Mouse (Mus musculus) erythroblast, embryonic 14.5 days (primary cell): ENCODE measurements around the gene Fmo4. TPM values are rescaled to one million over a fixed set of nuclear protein-coding genes. Genes with fewer than 3 reads are reported as not detected.

Experiments used
- H3K27me3 ChIP-seq: 2 replicates; pipeline ENCODE4 v1.6.1; 2012; ENCODE audit warnings: inconsistent platforms; ENCODE audit not compliant: control insufficient read depth
- H3K36me3 ChIP-seq: 2 replicates; pipeline ENCODE4 v1.6.1; 2012; ENCODE audit warnings: mild to moderate bottlenecking, inconsistent platforms; ENCODE audit not compliant: control insufficient read depth
- H3K4me1 ChIP-seq: 2 replicates; pipeline ENCODE4 v1.6.1; 2012; ENCODE audit warnings: inconsistent platforms; ENCODE audit not compliant: control insufficient read depth
- H3K4me3 ChIP-seq: replicated peaks from 2 replicates; pipeline ENCODE3; 2012; ENCODE audit warnings: moderate library complexity, mild to moderate bottlenecking, inconsistent platforms
- H3K9me3 ChIP-seq: 2 replicates; pipeline ENCODE4 v1.6.1; 2012; ENCODE audit warnings: low read length, inconsistent platforms, mixed read lengths; ENCODE audit not compliant: control insufficient read depth
- GATA1 ChIP-seq: IDR thresholded peaks from 2 replicates; pipeline ENCODE4 v1.6.1; 2012; ENCODE audit warnings: low read length, inconsistent platforms, mixed read lengths
- TAL1 ChIP-seq: IDR thresholded peaks from 3 replicates; pipeline ENCODE4 v1.6.1; 2012; ENCODE audit warnings: low read length, inconsistent platforms, mixed read lengths
- polyA plus RNA-seq: library from polyadenylated mRNA; stranded (reverse); fragments of >175 nt; gene quantifications from 2 replicates; pipeline ENCODE4 v1.2.3, GENCODE M21; 2012

Fmo4 gene
- polyA plus RNA-seq, 1 experiment: not detected

DNA sequence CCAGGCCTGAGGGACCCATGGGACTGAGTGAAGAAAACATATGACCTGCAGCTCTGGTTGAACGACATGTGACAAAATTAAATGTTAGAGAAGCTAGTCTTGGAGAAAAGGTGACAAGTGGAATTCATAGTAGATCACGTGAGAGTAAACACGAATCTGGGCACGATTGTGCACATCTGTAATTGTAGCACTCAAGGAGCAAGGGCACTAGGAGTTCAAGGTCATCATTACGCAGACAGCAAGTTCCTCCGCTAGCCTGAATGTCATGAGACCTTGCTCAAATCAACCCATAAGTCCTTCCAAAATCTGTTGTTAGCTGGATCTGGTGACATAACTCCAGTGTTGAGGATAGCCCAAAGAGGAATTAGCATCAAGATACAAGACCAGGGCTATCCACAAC, 25.2 kb upstream of the Fmo4 start:
- no peaks in the 10 kb centered on the region for H3K36me3 ChIP-seq
- H3K27me3 ChIP-seq: no peaks in the 10 kb centered on the region
- H3K4me3 ChIP-seq: no peak overlapping the region
- H3K4me1 ChIP-seq: no peaks in the 10 kb centered on the region
- H3K9me3 ChIP-seq: no peaks in the 10 kb centered on the region
- TF ChIP-seq TAL1 (no peak), GATA1 (no peak)

DNA sequence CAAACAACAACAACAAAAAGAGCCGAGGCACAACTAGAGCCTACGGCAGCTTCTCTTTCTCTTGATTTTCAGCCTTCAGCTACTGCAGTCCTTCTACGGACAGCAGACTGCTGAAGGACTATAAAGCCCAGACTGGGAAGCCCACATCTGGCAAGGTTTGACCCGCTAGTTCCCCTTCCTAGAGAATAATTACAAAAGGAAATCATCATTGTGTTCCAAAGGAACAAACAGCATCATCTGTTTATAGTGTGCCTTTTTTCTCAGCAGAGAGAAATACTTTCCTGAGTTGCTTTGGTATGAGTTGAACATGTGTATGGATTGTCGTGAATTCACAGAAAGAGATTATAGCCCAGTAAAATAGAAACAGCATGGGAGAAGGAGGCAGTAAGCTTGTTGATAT, 20.6 kb upstream of the Fmo4 start:
- H3K27me3 ChIP-seq: no peaks in the 10 kb centered on the region
- no peaks in the 10 kb centered on the region for H3K9me3 ChIP-seq
- no peaks in the 10 kb centered on the region for H3K36me3 ChIP-seq
- H3K4me3 ChIP-seq: no peak overlapping the region
- TF ChIP-seq GATA1 (no peak), TAL1 (no peak)
- H3K4me1 ChIP-seq: no peaks in the 10 kb centered on the region

DNA sequence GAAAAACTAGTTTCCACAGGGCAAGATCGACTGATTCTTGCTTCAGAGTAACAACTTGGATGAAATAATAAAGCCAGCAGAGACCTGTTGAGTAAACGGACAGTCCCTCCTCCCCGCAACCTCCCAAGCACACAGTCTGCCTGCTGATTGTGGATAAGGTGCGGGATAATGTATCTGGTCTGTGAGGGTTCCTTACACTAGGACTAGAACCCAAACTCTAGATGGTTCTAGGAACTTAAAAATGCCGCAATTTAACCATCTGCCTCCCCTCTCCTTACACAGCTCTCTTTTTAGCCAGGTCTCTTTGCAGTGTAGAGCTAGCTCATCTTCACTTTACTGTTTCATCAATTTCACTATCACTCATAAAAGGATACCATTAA, 18.8 kb upstream of the Fmo4 start:
- no peaks in the 10 kb centered on the region for H3K4me1 ChIP-seq
- no peak for TF ChIP-seq GATA1
- no peak overlapping the region for H3K4me3 ChIP-seq
- no peaks in the 10 kb centered on the region for H3K36me3 ChIP-seq
- H3K9me3 ChIP-seq: no peaks in the 10 kb centered on the region
- no peaks in the 10 kb centered on the region for H3K27me3 ChIP-seq

- no peaks in the 10 kb centered on the region for H3K27me3 ChIP-seq
- no peaks in the 10 kb centered on the region for H3K36me3 ChIP-seq
- H3K4me1 ChIP-seq: no peaks in the 10 kb centered on the region
Measured at GRCm38 (mm10) chr1:162831838-162832573, 18.2 kb upstream of the Fmo4 start.

GRCm38 (mm10) chr1:162819280-162819679, 5.5 kb upstream of the Fmo4 start:
- H3K4me1 ChIP-seq: no peaks in the 10 kb centered on the region
- H3K4me3 ChIP-seq: no peak overlapping the region
- H3K27me3 ChIP-seq: no peaks in the 10 kb centered on the region
- TF ChIP-seq GATA1 (no peak), TAL1 (no peak)
- H3K9me3 ChIP-seq: no peaks in the 10 kb centered on the region
- no peaks in the 10 kb centered on the region for H3K36me3 ChIP-seq

More at GRCm38 (mm10) chr1:162831838-162832573, 18.2 kb upstream of the Fmo4 start:
- H3K9me3 ChIP-seq: no peaks in the 10 kb centered on the region
- no peak for TF ChIP-seq GATA1
- TF ChIP-seq TAL1: no peak
- H3K4me3 ChIP-seq: no peak overlapping the region

- Histone ChIP-seq H3K4me3 (no peak overlapping the region), H3K9me3 (no peaks in the 10 kb centered on the region), H3K36me3 (no peaks in the 10 kb centered on the region), H3K27me3 (no peaks in the 10 kb centered on the region), H3K4me1 (no peaks in the 10 kb centered on the region)
- TF ChIP-seq TAL1 (no peak), GATA1 (no peak)
Measured at GRCm38 (mm10) chr1:162815381-162816127, 1.8 kb upstream of the Fmo4 start.

- Histone ChIP-seq H3K4me3 (no peak overlapping the region), H3K27me3 (no peaks in the 10 kb centered on the region), H3K9me3 (no peaks in the 10 kb centered on the region), H3K36me3 (no peaks in the 10 kb centered on the region), H3K4me1 (no peaks in the 10 kb centered on the region)
- no peak for TF ChIP-seq GATA1
Measured at GRCm38 (mm10) chr1:162814932-162815331, 1.2 kb upstream of the Fmo4 start.

GRCm38 (mm10) chr1:162813143-162813835, 483 bp downstream of the Fmo4 start:
- Histone ChIP-seq H3K4me3 (no peak overlapping the region), H3K36me3 (no peaks in the 10 kb centered on the region), H3K27me3 (no peaks in the 10 kb centered on the region), H3K9me3 (no peaks in the 10 kb centered on the region), H3K4me1 (no peaks in the 10 kb centered on the region)
- TF ChIP-seq GATA1 (no peak), TAL1 (no peak)

- Histone ChIP-seq H3K27me3 (no peaks in the 10 kb centered on the region), H3K36me3 (no peaks in the 10 kb centered on the region), H3K4me1 (no peaks in the 10 kb centered on the region), H3K4me3 (no peak overlapping the region), H3K9me3 (no peaks in the 10 kb centered on the region)
- TF ChIP-seq GATA1 (no peak), TAL1 (no peak)
Measured at GRCm38 (mm10) chr1:162808541-162808940, 5.2 kb downstream of the Fmo4 start.

GRCm38 (mm10) chr1:162807441-162807840, 6.3 kb downstream of the Fmo4 start:
- Histone ChIP-seq H3K4me1 (no peaks in the 10 kb centered on the region), H3K9me3 (no peaks in the 10 kb centered on the region), H3K4me3 (no peak overlapping the region), H3K36me3 (no peaks in the 10 kb centered on the region), H3K27me3 (no peaks in the 10 kb centered on the region)
- TF ChIP-seq TAL1 (no peak), GATA1 (no peak)
